Mouse (Mus musculus) ES-Bruce4 (cell line): ENCODE measurements around the gene Smagp.

Experiments used
- CTCF ChIP-seq: IDR thresholded peaks from one replicate; pipeline ENCODE4 v1.8.1; 2011; ENCODE audit warnings: low read depth, low read length
- EP300 ChIP-seq: IDR thresholded peaks from 2 replicates; pipeline ENCODE4 v1.6.1; 2011; ENCODE audit warnings: low read depth, low read length; ENCODE audit not compliant: insufficient read depth
- POLR2A ChIP-seq: IDR thresholded peaks from one replicate; pipeline ENCODE4 v1.8.1; 2011; ENCODE audit warnings: low read length; ENCODE audit not compliant: insufficient read depth

DNA sequence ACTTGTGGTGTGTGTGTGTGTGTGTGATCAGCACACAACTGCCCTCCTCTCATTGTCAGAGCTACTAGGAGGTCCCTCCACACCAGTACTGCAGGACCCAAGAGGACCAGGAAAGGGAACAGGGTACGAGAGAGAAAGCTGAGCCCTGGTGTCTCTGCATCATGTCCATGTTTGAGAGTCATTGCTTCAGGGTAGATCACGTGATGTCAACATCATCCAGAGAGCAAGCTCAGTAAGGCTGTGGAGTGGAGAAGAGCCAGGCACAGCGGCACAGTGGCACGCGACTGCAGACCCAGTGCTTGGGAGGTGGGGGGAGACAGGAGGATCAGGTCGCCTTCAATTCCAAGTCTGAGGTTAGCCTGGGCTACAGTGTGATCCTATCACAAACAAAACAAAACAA is 60.3 kb downstream of the Smagp start:
- TF ChIP-seq CTCF (no peak), POLR2A (no peak), EP300 (no peak)
